Mouse (Mus musculus) hindbrain, embryonic 14.5 days (tissue): ENCODE measurements around the gene Tjp3. TPM values are rescaled to one million over a fixed set of nuclear protein-coding genes. Genes with fewer than 3 reads are reported as not detected.

ENCODE experiments used
- ATAC-seq: fragments of 200-750 bp; cut with Nextera tagmentation; 2 replicates; pipeline ENCODE4 v1.8.0; 2017; ENCODE audit warnings: moderate number of reproducible peaks, mild to moderate bottlenecking, moderate TSS enrichment, moderate library complexity; ENCODE audit not compliant: low FRiP score
- DNase-seq: peaks from one replicate; pipeline ENCODE4 v3.0.0-alpha.2; 2015; ENCODE audit warnings: low spot score
- H3K27ac ChIP-seq: fragments of 300-500 bp; sonication (generic); 2 replicates; pipeline ENCODE4 v1.5.1; 2014; ENCODE audit warnings: mild to moderate bottlenecking, moderate library complexity
- H3K27me3 ChIP-seq: fragments of 300-500 bp; sonication (generic); 2 replicates; pipeline ENCODE4 v1.6.1; 2014; ENCODE audit warnings: mild to moderate bottlenecking, low read length, mixed read lengths; ENCODE audit not compliant: control insufficient read depth, insufficient read depth
- H3K36me3 ChIP-seq: fragments of 300-500 bp; sonication (generic); replicated peaks from 2 replicates; pipeline ENCODE4 v1.6.1; 2014; ENCODE audit not compliant: control insufficient read depth, insufficient read depth
- H3K4me1 ChIP-seq: fragments of 300-500 bp; sonication (generic); replicated peaks from 2 replicates; pipeline ENCODE4 v1.6.1; 2014; ENCODE audit warnings: antibody characterized with exemption, low read length, mixed read lengths; ENCODE audit not compliant: control insufficient read depth, insufficient read depth
- H3K4me2 ChIP-seq: fragments of 300-500 bp; sonication (generic); replicated peaks from 2 replicates; pipeline ENCODE4 v1.6.1; 2014; ENCODE audit warnings: mild to moderate bottlenecking, moderate library complexity
- H3K4me3 ChIP-seq: fragments of 300-500 bp; sonication (generic); replicated peaks from 2 replicates; pipeline ENCODE4 v1.5.1; 2014; ENCODE audit warnings: mild to moderate bottlenecking, low read length
- H3K9ac ChIP-seq: fragments of 300-500 bp; sonication (generic); 2 replicates; pipeline ENCODE4 v1.6.1; 2014
- H3K9me3 ChIP-seq: fragments of 300-500 bp; sonication (generic); 2 replicates; pipeline ENCODE4 v1.6.1; 2016; ENCODE audit warnings: low read length; ENCODE audit not compliant: control insufficient read depth
- WGBS: fragments of 180-500 bp; shearing (Covaris S2); extraction: QIAGEN DNeasy Blood & Tissue Kit; methylation state at CpG from one replicate; pipeline ENCODE4 v1.1.7; 2014; 5-methylcytosine and 5-hydroxymethylcytosine counted together
- polyA plus RNA-seq: library from polyadenylated mRNA; unstranded; fragments of >200 nt; fragmentation: Nextera tagmentation; extraction: Ambion mirVana; gene quantifications from 2 replicates; pipeline ENCODE4 v1.2.1, GENCODE M21; 2014

Tjp3 gene
- polyA plus RNA-seq, 1 experiment from 2014 or later: 6.0 TPM

- Histone ChIP-seq H3K9me3 (no peaks in the 10 kb centered on the region), H3K4me1 (no peaks in the 10 kb centered on the region; the same call in 1 of the 2 replicates), H3K27ac (no peak overlapping the region), H3K27me3 (no peaks in the 10 kb centered on the region), H3K4me3 (no peak overlapping the region), H3K36me3 (peaks cover 95% of the 10 kb centered on the region), H3K9ac (no peak overlapping the region), H3K4me2 (no peak overlapping the region)
- ATAC-seq (no peak), DNase-seq (no peak)
- WGBS: 94% methylated on average over 13 of the region's 13 CpGs
Observed at GRCm38 (mm10) chr10:81313581-81313980, 22.2 kb upstream of the Tjp3 start.

- Histone ChIP-seq H3K36me3 (peaks cover 90% of the 10 kb centered on the region), H3K9me3 (no peaks in the 10 kb centered on the region), H3K4me3 (no peak overlapping the region), H3K27ac (no peak overlapping the region), H3K4me2 (no peak overlapping the region), H3K9ac (no peak overlapping the region), H3K4me1 (no peaks in the 10 kb centered on the region), H3K27me3 (no peaks in the 10 kb centered on the region)
- ATAC-seq (no peak), DNase-seq (no peak)
- WGBS: 87% methylated on average over 5 of the region's 5 CpGs
Observed at GRCm38 (mm10) chr10:81309571-81309970, 18.2 kb upstream of the Tjp3 start.

- Histone ChIP-seq H3K27me3 (no peaks in the 10 kb centered on the region), H3K27ac (no peak overlapping the region), H3K9me3 (no peaks in the 10 kb centered on the region), H3K9ac (no peak overlapping the region), H3K4me3 (no peak overlapping the region), H3K4me2 (no peak overlapping the region), H3K4me1 (no peaks in the 10 kb centered on the region; the same call in 1 of the 2 replicates), H3K36me3 (peaks cover 66% of the 10 kb centered on the region)
- DNase-seq (no peak), ATAC-seq (no peak)
- 95% methylated on average over 21 of the region's 21 CpGs for WGBS
Observed at GRCm38 (mm10) chr10:81306837-81307682, 15.7 kb upstream of the Tjp3 start.

GRCm38 (mm10) chr10:81306173-81306668 lies 14.8 kb upstream of the Tjp3 start:
- Histone ChIP-seq H3K4me1 (no peaks in the 10 kb centered on the region; the same call in 1 of the 2 replicates), H3K36me3 (peaks cover 58% of the 10 kb centered on the region), H3K9me3 (no peaks in the 10 kb centered on the region), H3K4me2 (no peak overlapping the region), H3K27ac (no peak overlapping the region), H3K27me3 (no peaks in the 10 kb centered on the region), H3K4me3 (no peak overlapping the region), H3K9ac (no peak overlapping the region)
- ATAC-seq: no peak
- WGBS: 94% methylated on average over 12 of the region's 12 CpGs
- no peak for DNase-seq

- WGBS: 93% methylated on average over 14 of the region's 14 CpGs
- Histone ChIP-seq H3K27me3 (no peaks in the 10 kb centered on the region), H3K9me3 (no peaks in the 10 kb centered on the region), H3K9ac (no peak overlapping the region), H3K4me3 (no peak overlapping the region), H3K4me2 (no peak overlapping the region), H3K36me3 (peaks cover 52% of the 10 kb centered on the region), H3K27ac (no peak overlapping the region), H3K4me1 (no peaks in the 10 kb centered on the region; the same call in 1 of the 2 replicates)
- ATAC-seq (no peak), DNase-seq (no peak)
Observed at GRCm38 (mm10) chr10:81305663-81306062, 14.3 kb upstream of the Tjp3 start.

GRCm38 (mm10) chr10:81304597-81305238 lies 13.3 kb upstream of the Tjp3 start:
- no peak for DNase-seq
- H3K27ac ChIP-seq: no peak overlapping the region
- H3K36me3 ChIP-seq: peaks cover 42% of the 10 kb centered on the region
- H3K4me1 ChIP-seq: no peaks in the 10 kb centered on the region; the same call in 1 of the 2 replicates
- no peak overlapping the region for H3K4me3 ChIP-seq
- no peak overlapping the region for H3K9ac ChIP-seq
- no peaks in the 10 kb centered on the region for H3K9me3 ChIP-seq
- no peak overlapping the region for H3K4me2 ChIP-seq
- no peak for ATAC-seq
- no peaks in the 10 kb centered on the region for H3K27me3 ChIP-seq
- 28% methylated on average over 6 of the region's 9 CpGs for WGBS

- WGBS: 79% methylated on average over 7 of the region's 7 CpGs
Observed at GRCm38 (mm10) chr10:81303761-81304160, 12.4 kb upstream of the Tjp3 start.

GRCm38 (mm10) chr10:81303258-81303657 lies 11.9 kb upstream of the Tjp3 start:
- H3K36me3 ChIP-seq: peaks cover 28% of the 10 kb centered on the region
- no peaks in the 10 kb centered on the region for H3K27me3 ChIP-seq
- H3K4me2 ChIP-seq: no peak overlapping the region
- no peaks in the 10 kb centered on the region; the same call in 1 of the 2 replicates for H3K4me1 ChIP-seq
- 79% methylated on average over 10 of the region's 10 CpGs for WGBS
- ATAC-seq: no peak
- DNase-seq: no peak
- H3K9ac ChIP-seq: no peak overlapping the region; the same call in 1 of the 2 replicates
- no peaks in the 10 kb centered on the region for H3K9me3 ChIP-seq
- no peak overlapping the region for H3K27ac ChIP-seq
- H3K4me3 ChIP-seq: no peak overlapping the region

More at GRCm38 (mm10) chr10:81303761-81304160, 12.4 kb upstream of the Tjp3 start:
- H3K4me1 ChIP-seq: no peaks in the 10 kb centered on the region; the same call in 1 of the 2 replicates
- H3K36me3 ChIP-seq: peaks cover 33% of the 10 kb centered on the region
- DNase-seq (no peak), ATAC-seq (no peak)
- H3K4me3 ChIP-seq: no peak overlapping the region
- no peaks in the 10 kb centered on the region for H3K27me3 ChIP-seq
- no peak overlapping the region for H3K9ac ChIP-seq
- no peaks in the 10 kb centered on the region for H3K9me3 ChIP-seq
- no peak overlapping the region for H3K4me2 ChIP-seq
- no peak overlapping the region for H3K27ac ChIP-seq

- Histone ChIP-seq H3K27me3 (no peaks in the 10 kb centered on the region), H3K4me1 (no peaks in the 10 kb centered on the region; the same call in 1 of the 2 replicates), H3K27ac (no peak overlapping the region), H3K4me2 (no peak overlapping the region), H3K9me3 (no peaks in the 10 kb centered on the region), H3K4me3 (no peak overlapping the region), H3K9ac (no peak overlapping the region), H3K36me3 (peaks cover 23% of the 10 kb centered on the region)
- DNase-seq (no peak), ATAC-seq (no peak)
- 62% methylated on average over 14 of the region's 14 CpGs for WGBS
Observed at GRCm38 (mm10) chr10:81302781-81303218, 11.4 kb upstream of the Tjp3 start.
